Mouse (Mus musculus): ENCODE data around the gene Micu2. TPM values are rescaled to one million over a fixed set of nuclear protein-coding genes. Genes with fewer than 3 reads are reported as not detected.

The Micu2 gene
- polyA plus RNA-seq, 1 experiment: 46.0 TPM

DNA sequence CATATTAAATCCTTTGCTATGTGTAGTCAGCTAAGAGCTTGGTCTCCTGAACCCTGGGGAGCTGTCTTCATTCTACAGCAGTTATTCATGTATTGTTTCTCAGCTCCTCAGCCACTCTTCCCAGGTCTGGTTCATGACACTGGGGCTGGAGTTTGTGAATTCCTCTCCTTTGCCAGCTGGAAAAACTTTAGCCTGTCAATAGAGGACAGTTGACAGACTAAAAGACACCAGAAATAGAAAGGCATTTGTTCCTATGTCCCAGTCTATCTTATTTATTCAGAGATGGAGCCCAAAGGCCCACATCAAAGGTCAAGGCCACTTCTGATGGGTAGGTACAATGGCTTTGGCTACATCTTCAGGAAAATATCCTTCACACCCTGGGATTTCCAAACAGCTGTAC, 7.3 kb downstream of the Micu2 start:
- H3K9me3 ChIP-seq: peaks cover 34% of the 10 kb centered on the region
- TF ChIP-seq FLI1 (IDR thresholded peaks at IDR 0.05; ENCODE audit: low read length) (no peak), GATA1 (IDR thresholded peaks at IDR 0.05; ENCODE audit: borderline replicate concordance, low read length) (no peak)
- H3K4me3 ChIP-seq (replicated peaks): no peak overlapping the region
- peaks cover 80% of the 10 kb centered on the region for H3K36me3 ChIP-seq (replicated peaks; ENCODE audit: low read length)
- H3K27me3 ChIP-seq (replicated peaks): no peaks in the 10 kb centered on the region
- peaks cover 14% of the 10 kb centered on the region for H3K4me1 ChIP-seq

DNA sequence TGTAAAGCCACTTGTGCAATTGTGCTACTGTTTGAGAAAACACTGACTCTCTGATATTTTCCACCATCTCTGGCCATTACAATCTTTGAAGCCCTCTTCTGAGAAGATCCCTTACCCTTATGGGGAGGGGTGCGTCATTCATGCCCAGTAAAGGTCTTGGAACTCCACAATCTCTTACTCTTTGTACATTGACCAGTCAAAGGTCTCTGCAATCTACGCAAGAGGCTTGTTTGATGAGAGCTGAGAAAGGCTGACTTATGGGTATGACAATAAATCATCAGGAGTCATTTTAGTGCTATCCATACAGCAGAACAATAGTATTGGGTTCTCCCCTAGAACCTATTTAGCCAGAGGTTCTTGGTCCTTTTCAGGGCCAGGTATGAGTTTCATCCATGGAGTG, 9.9 kb downstream of the Micu2 start:
- no peaks in the 10 kb centered on the region for H3K27me3 ChIP-seq (replicated peaks)
- no peak overlapping the region for H3K4me3 ChIP-seq (replicated peaks)
- TF ChIP-seq GATA1 (IDR thresholded peaks at IDR 0.05; ENCODE audit: borderline replicate concordance, low read length) (no peak), FLI1 (IDR thresholded peaks at IDR 0.05; ENCODE audit: low read length) (no peak)
- peaks cover 34% of the 10 kb centered on the region for H3K9me3 ChIP-seq
- peaks cover 81% of the 10 kb centered on the region for H3K36me3 ChIP-seq (replicated peaks; ENCODE audit: low read length)
- peaks cover 20% of the 10 kb centered on the region for H3K4me1 ChIP-seq

DNA sequence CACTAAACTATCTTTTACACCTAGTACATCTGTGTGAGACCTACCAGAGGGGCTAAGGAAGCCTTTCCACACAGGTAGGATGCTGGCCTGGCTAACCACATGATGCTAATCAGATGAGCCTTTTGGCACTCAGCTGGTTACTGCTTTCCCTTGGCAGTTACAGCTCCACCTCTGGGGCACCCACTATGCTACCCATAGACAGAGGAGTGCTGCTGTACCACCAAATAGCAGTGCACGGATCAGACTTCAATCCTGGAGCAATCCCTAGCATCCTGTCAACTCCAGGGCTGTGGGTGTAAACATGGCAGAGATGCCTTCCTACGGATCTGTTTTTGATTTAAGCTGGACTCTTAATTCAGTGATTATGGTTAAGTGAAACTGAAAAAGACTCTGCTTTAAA, 13.3 kb downstream of the Micu2 start:
- Histone ChIP-seq H3K9me3 (peaks cover 12% of the 10 kb centered on the region), H3K4me3 (replicated peaks) (no peak overlapping the region), H3K4me1 (peaks cover 38% of the 10 kb centered on the region), H3K36me3 (replicated peaks; ENCODE audit: low read length) (peaks cover 59% of the 10 kb centered on the region), H3K27me3 (replicated peaks) (no peaks in the 10 kb centered on the region)
- TF ChIP-seq FLI1 (IDR thresholded peaks at IDR 0.05; ENCODE audit: low read length): no peak

DNA sequence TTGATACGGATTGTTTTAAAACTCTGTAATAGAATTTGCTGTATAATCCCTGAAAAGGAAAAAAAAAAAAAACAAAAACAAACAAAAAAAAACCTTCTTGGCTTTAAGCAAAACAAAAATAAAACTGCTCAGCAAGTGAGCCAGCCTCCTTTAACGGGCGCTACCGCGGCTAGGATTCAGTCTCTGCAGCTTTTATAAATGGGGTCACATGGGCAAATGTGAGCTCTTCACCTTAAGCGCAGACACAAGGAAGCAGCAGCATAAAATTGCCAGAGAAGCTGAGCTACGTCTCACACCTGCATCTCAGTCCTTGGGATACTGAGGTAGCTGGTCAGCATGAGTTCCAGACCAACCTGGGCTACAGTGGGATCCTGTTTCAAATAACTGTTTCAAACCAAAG, 16.6 kb downstream of the Micu2 start:
- H3K4me1 ChIP-seq: peaks cover 50% of the 10 kb centered on the region
- no peaks in the 10 kb centered on the region for H3K9me3 ChIP-seq
- no peak for TF ChIP-seq GATA1 (IDR thresholded peaks at IDR 0.05; ENCODE audit: borderline replicate concordance, low read length)

DNA sequence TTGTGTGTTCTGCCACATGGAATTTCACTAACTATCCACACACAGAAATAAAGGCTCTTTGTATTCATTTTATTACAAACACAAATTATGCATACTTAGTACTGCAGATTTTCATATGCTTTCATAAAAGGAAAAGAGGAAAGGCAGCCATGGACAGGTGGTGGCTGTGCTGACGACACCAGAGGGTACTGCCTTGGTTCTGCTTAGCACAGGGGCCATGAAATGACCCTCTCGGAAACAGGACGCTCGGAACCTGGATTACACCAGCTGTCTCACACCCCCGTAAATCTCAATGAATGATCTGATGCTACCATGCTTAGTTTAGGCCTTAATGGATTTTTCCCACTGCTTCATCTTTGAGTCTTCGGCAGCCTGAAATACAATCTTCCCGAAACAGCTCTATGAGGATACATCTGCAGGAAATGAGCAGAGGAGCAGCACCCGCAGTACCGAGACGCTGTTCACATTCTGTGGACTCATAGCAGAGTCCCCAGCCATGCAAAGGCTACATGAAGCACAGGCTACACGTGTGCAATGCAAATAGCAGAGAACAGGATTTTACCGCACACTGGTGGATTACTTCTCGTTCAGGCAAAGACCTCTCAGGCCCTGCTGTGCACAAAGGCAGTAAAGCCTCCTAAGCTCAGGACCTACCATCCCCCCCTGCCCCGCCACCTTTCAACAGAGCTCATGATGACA, 17.2 kb downstream of the Micu2 start:
- TF ChIP-seq GATA1 (IDR thresholded peaks at IDR 0.05; ENCODE audit: borderline replicate concordance, low read length) (no peak), FLI1 (IDR thresholded peaks at IDR 0.05; ENCODE audit: low read length) (no peak)

More for the DNA sequence above, 16.6 kb downstream of the Micu2 start:
- Histone ChIP-seq H3K36me3 (replicated peaks; ENCODE audit: low read length) (peaks cover 52% of the 10 kb centered on the region), H3K4me3 (replicated peaks) (no peak overlapping the region), H3K27me3 (replicated peaks) (no peaks in the 10 kb centered on the region)

DNA sequence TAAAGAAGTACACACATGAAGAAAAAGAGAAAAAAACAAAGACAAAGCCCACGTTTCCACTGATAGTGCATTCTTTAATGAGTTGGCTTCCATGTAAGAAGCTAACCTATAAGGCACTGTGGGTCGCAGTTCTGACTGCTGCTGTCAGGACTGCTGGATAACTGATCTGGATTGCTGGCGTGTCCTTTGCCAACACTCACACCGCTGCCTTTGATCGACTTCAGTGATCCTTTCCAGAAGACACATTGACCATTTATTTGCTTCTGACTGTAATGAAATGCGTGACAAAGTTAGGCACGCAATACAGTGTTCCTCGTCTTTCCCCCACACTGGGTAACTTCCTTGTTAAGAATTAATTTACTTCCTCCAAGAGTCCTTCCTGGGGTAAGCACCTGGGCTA, 18.3 kb downstream of the Micu2 start:
- Histone ChIP-seq H3K9me3 (no peaks in the 10 kb centered on the region), H3K4me1 (peaks cover 49% of the 10 kb centered on the region), H3K27me3 (replicated peaks) (no peaks in the 10 kb centered on the region), H3K36me3 (replicated peaks; ENCODE audit: low read length) (peaks cover 48% of the 10 kb centered on the region), H3K4me3 (replicated peaks) (no peak overlapping the region)
- TF ChIP-seq GATA1 (IDR thresholded peaks at IDR 0.05; ENCODE audit: borderline replicate concordance, low read length) (no peak), FLI1 (IDR thresholded peaks at IDR 0.05; ENCODE audit: low read length) (no peak)

More for the DNA sequence above, 17.2 kb downstream of the Micu2 start:
- Histone ChIP-seq H3K36me3 (replicated peaks; ENCODE audit: low read length) (peaks cover 48% of the 10 kb centered on the region), H3K4me3 (replicated peaks) (peak overlapping the region; percentile 53), H3K4me1 (peaks cover 49% of the 10 kb centered on the region), H3K9me3 (no peaks in the 10 kb centered on the region), H3K27me3 (replicated peaks) (no peaks in the 10 kb centered on the region)

DNA sequence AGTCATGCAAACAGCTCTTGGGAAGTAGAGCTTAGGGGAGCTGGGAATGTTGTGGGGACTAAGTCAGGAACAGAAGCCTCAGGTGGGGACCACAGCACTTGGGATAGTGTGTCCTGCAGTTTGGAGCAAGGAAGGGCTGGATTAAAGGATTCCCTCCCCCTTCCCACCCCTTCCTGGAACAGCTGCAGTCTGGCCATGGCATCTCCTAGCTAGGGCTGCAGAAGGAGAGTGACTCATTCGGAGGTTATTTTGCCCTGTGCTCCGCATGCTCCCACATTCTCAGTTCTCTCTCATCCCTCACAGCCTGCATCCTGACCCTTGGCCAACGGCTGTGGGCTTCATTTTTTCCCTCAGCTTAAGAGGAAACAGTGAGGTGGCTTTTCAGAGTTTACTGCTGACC, 18.9 kb downstream of the Micu2 start:
- Histone ChIP-seq H3K9me3 (no peaks in the 10 kb centered on the region), H3K36me3 (replicated peaks; ENCODE audit: low read length) (peaks cover 44% of the 10 kb centered on the region), H3K4me1 (peaks cover 49% of the 10 kb centered on the region), H3K4me3 (replicated peaks) (no peak overlapping the region), H3K27me3 (replicated peaks) (no peaks in the 10 kb centered on the region)
- TF ChIP-seq FLI1 (IDR thresholded peaks at IDR 0.05; ENCODE audit: low read length) (no peak), GATA1 (IDR thresholded peaks at IDR 0.05; ENCODE audit: borderline replicate concordance, low read length) (no peak)

DNA sequence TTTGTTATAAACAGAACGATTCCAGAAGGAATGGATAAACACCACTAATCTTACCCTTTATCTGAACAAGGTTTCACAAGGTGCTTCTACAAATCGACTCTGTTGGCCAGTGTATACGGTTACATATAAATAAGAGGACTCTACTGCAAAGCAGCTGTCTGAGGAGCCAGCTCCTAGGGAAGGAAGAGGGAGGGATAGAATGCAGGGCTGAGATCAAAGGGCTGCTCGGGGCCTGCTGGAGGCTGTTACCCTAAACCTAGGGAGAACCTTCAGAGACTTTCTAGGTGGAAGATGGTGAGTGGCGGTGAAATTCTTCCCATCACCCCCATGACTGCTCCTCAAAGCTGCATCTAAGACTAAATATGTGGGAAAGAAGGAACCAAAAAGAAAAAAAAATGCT, 20.9 kb downstream of the Micu2 start:
- no peak for TF ChIP-seq FLI1 (IDR thresholded peaks at IDR 0.05; ENCODE audit: low read length)
- no peak for TF ChIP-seq GATA1 (IDR thresholded peaks at IDR 0.05; ENCODE audit: borderline replicate concordance, low read length)
- Histone ChIP-seq H3K9me3 (no peaks in the 10 kb centered on the region), H3K27me3 (replicated peaks) (no peaks in the 10 kb centered on the region), H3K4me1 (peaks cover 45% of the 10 kb centered on the region), H3K4me3 (replicated peaks) (no peak overlapping the region), H3K36me3 (replicated peaks; ENCODE audit: low read length) (peaks cover 47% of the 10 kb centered on the region)

DNA sequence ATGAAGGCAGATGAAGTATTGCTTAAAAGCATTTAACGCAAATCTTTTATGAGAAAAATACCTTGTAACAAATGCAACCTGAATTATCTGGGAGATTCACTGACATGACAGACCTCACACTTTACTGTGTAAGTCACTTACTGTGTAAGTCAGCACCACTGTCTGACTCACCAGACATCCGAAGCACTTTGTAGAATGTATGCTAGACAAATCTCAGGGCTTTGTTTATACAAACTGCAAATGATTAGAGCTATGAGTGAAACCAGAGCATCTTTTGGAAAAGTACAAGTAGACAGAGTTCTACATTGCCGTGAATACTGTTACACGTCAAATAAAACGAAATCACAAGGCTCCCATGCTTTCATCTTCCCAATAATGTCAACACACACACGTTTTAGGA, 23.4 kb downstream of the Micu2 start:
- TF ChIP-seq FLI1 (IDR thresholded peaks at IDR 0.05; ENCODE audit: low read length) (no peak), GATA1 (IDR thresholded peaks at IDR 0.05; ENCODE audit: borderline replicate concordance, low read length) (no peak)
- no peaks in the 10 kb centered on the region for H3K9me3 ChIP-seq
- no peak overlapping the region for H3K4me3 ChIP-seq (replicated peaks)
- H3K36me3 ChIP-seq (replicated peaks; ENCODE audit: low read length): peaks cover 58% of the 10 kb centered on the region
- H3K27me3 ChIP-seq (replicated peaks): no peaks in the 10 kb centered on the region
- H3K4me1 ChIP-seq: peaks cover 45% of the 10 kb centered on the region

DNA sequence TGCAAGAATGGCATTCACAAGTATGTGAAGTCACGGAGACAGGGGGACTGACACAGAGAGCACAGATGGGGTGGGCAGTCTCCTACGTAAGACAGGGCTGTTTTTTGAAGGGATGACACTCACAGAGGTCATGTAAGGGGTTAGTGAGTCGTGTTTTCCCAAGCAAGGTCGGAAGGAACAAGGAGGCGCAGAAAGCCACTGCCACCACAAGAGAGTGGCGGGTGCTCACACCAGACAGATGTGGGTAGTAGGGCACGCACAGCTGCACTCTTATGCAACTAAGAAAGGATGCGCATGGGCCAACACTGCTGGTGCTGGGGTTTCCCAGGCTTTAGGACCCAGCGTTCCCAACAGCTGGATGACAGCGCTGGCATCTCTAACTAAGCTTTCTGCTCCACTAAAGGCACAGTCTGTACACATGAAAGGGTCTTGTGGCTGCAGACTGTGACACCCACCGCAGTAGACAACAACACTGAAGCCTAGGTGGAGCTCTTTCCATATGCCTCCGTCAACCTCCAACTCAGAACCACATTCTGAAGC, 27.0 kb downstream of the Micu2 start:
- Histone ChIP-seq H3K9me3 (no peaks in the 10 kb centered on the region), H3K36me3 (replicated peaks; ENCODE audit: low read length) (peaks cover 66% of the 10 kb centered on the region), H3K27me3 (replicated peaks) (no peaks in the 10 kb centered on the region), H3K4me1 (peaks cover 61% of the 10 kb centered on the region), H3K4me3 (replicated peaks) (no peak overlapping the region)
- TF ChIP-seq GATA1 (IDR thresholded peaks at IDR 0.05; ENCODE audit: borderline replicate concordance, low read length): no peak
